Mouse (Mus musculus): ENCODE measurements around the gene Cnnm4. TPM values are rescaled to one million over a fixed set of nuclear protein-coding genes. Genes with fewer than 3 reads are reported as not detected.

The Cnnm4 gene
- polyA plus RNA-seq, 1 experiment from 2014 or later = 17.7 TPM

- no peak for ATAC-seq (ENCODE audit: insufficient read depth, low FRiP score, low read depth)
- peaks cover 3% of the 10 kb centered on the region; the same call in 1 of the 2 replicates for H3K36me3 ChIP-seq
- WGBS = 84% methylated on average over 5 of the region's 5 CpGs
- no peaks in the 10 kb centered on the region for H3K9me3 ChIP-seq
- H3K27ac ChIP-seq = no peak overlapping the region
- H3K9ac ChIP-seq = no peak overlapping the region
- H3K4me1 ChIP-seq = peaks cover 6% of the 10 kb centered on the region; the same call in 1 of the 2 replicates
- no peak overlapping the region for H3K4me3 ChIP-seq (replicated peaks)
- H3K4me2 ChIP-seq = no peak overlapping the region
- H3K27me3 ChIP-seq (replicated peaks) = no peaks in the 10 kb centered on the region
Observed at GRCm38 (mm10) chr1:36446841-36447240, 24.6 kb upstream of the Cnnm4 start.

- Histone ChIP-seq H3K4me2 (no peak overlapping the region), H3K9ac (no peak overlapping the region), H3K4me1 (0 out of 2 replicates have a peak, but pooled peaks cover 4% of the 10 kb centered on the region), H3K4me3 (replicated peaks) (no peak overlapping the region), H3K27me3 (replicated peaks) (no peaks in the 10 kb centered on the region), H3K27ac (no peak overlapping the region), H3K36me3 (no peaks in the 10 kb centered on the region), H3K9me3 (no peaks in the 10 kb centered on the region)
- WGBS = 81% methylated on average over 6 of the region's 6 CpGs
- no peak for ATAC-seq (ENCODE audit: insufficient read depth, low FRiP score, low read depth)
Observed at GRCm38 (mm10) chr1:36454055-36454815, 17.2 kb upstream of the Cnnm4 start.

- Histone ChIP-seq H3K9me3 (no peaks in the 10 kb centered on the region), H3K4me3 (replicated peaks) (no peak overlapping the region), H3K27me3 (replicated peaks) (no peaks in the 10 kb centered on the region), H3K9ac (no peak overlapping the region), H3K36me3 (no peaks in the 10 kb centered on the region), H3K4me2 (no peak overlapping the region), H3K4me1 (0 out of 2 replicates have a peak, but pooled peaks cover 4% of the 10 kb centered on the region), H3K27ac (no peak overlapping the region; the same call in 1 of the 2 replicates)
- WGBS = 15% methylated on average over 7 of the region's 7 CpGs
- no peak for ATAC-seq (ENCODE audit: insufficient read depth, low FRiP score, low read depth)
Observed at GRCm38 (mm10) chr1:36457388-36458014, 13.9 kb upstream of the Cnnm4 start.

- Histone ChIP-seq H3K27me3 (replicated peaks) (no peaks in the 10 kb centered on the region), H3K9ac (no peak overlapping the region), H3K4me1 (0 out of 2 replicates have a peak, but pooled peaks cover 4% of the 10 kb centered on the region), H3K4me3 (replicated peaks) (no peak overlapping the region), H3K36me3 (no peaks in the 10 kb centered on the region), H3K4me2 (no peak overlapping the region), H3K27ac (no peak overlapping the region), H3K9me3 (no peaks in the 10 kb centered on the region)
- WGBS = 67% methylated on average over 5 of the region's 5 CpGs
- ATAC-seq (ENCODE audit: insufficient read depth, low FRiP score, low read depth) = no peak
Observed at GRCm38 (mm10) chr1:36458169-36458568, 13.3 kb upstream of the Cnnm4 start.

- Histone ChIP-seq H3K36me3 (no peaks in the 10 kb centered on the region), H3K27me3 (replicated peaks) (no peaks in the 10 kb centered on the region), H3K4me1 (0 out of 2 replicates have a peak, but pooled peaks cover 4% of the 10 kb centered on the region), H3K27ac (no peak overlapping the region), H3K4me3 (replicated peaks) (no peak overlapping the region), H3K4me2 (no peak overlapping the region), H3K9ac (no peak overlapping the region), H3K9me3 (no peaks in the 10 kb centered on the region)
- WGBS = 42% methylated on average over 2 of the region's 2 CpGs
- no peak for ATAC-seq (ENCODE audit: insufficient read depth, low FRiP score, low read depth)
Observed at GRCm38 (mm10) chr1:36461829-36462228, 9.6 kb upstream of the Cnnm4 start.

GRCm38 (mm10) chr1:36465641-36466160, 5.7 kb upstream of the Cnnm4 start:
- H3K4me2 ChIP-seq = no peak overlapping the region
- WGBS = 20% methylated on average over 4 of the region's 4 CpGs
- H3K9me3 ChIP-seq = no peaks in the 10 kb centered on the region
- H3K27me3 ChIP-seq (replicated peaks) = no peaks in the 10 kb centered on the region
- H3K27ac ChIP-seq = no peak overlapping the region
- no peak overlapping the region for H3K9ac ChIP-seq
- ATAC-seq (ENCODE audit: insufficient read depth, low FRiP score, low read depth) = no peak
- H3K36me3 ChIP-seq = no peaks in the 10 kb centered on the region
- no peak overlapping the region for H3K4me3 ChIP-seq (replicated peaks)
- peaks cover 7% of the 10 kb centered on the region; the same call in 1 of the 2 replicates for H3K4me1 ChIP-seq

GRCm38 (mm10) chr1:36467446-36467845, 4.0 kb upstream of the Cnnm4 start:
- H3K9ac ChIP-seq = no peak overlapping the region
- no peak overlapping the region for H3K4me3 ChIP-seq (replicated peaks)
- no peaks in the 10 kb centered on the region for H3K36me3 ChIP-seq
- no peak overlapping the region for H3K27ac ChIP-seq
- no peaks in the 10 kb centered on the region for H3K9me3 ChIP-seq
- 50% methylated on average over 5 of the region's 5 CpGs for WGBS
- no peak overlapping the region for H3K4me2 ChIP-seq
- H3K27me3 ChIP-seq (replicated peaks) = no peaks in the 10 kb centered on the region
- ATAC-seq (ENCODE audit: insufficient read depth, low FRiP score, low read depth) = no peak
- H3K4me1 ChIP-seq = peaks cover 11% of the 10 kb centered on the region; the same call in 1 of the 2 replicates

- H3K9me3 ChIP-seq = no peaks in the 10 kb centered on the region
- H3K4me2 ChIP-seq = no peak overlapping the region
- no peaks in the 10 kb centered on the region for H3K27me3 ChIP-seq (replicated peaks)
- H3K4me1 ChIP-seq = peaks cover 32% of the 10 kb centered on the region
- ATAC-seq (ENCODE audit: insufficient read depth, low FRiP score, low read depth) = no peak
- no peak overlapping the region for H3K27ac ChIP-seq
- H3K4me3 ChIP-seq (replicated peaks) = no peak overlapping the region
- H3K9ac ChIP-seq = no peak overlapping the region
- WGBS = 47% methylated on average over 2 of the region's 2 CpGs
- no peaks in the 10 kb centered on the region for H3K36me3 ChIP-seq
Observed at GRCm38 (mm10) chr1:36469811-36470444, 1.5 kb upstream of the Cnnm4 start.

- Histone ChIP-seq H3K9ac (peak overlapping the region; percentile 47), H3K9me3 (no peaks in the 10 kb centered on the region), H3K4me2 (peak overlapping the region; percentile 90), H3K27me3 (replicated peaks) (no peaks in the 10 kb centered on the region), H3K27ac (no peak overlapping the region), H3K4me3 (replicated peaks) (peak overlapping the region; percentile 69), H3K36me3 (no peaks in the 10 kb centered on the region), H3K4me1 (peaks cover 51% of the 10 kb centered on the region)
- 18% methylated on average over 18 of the region's 18 CpGs for WGBS
- no peak; the same call in 1 of the 2 replicates for ATAC-seq (ENCODE audit: insufficient read depth, low FRiP score, low read depth)
Observed at GRCm38 (mm10) chr1:36472106-36472440, 653 bp downstream of the Cnnm4 start.

- 59% methylated on average over 10 of the region's 10 CpGs for WGBS
- Histone ChIP-seq H3K36me3 (no peaks in the 10 kb centered on the region), H3K27me3 (replicated peaks) (no peaks in the 10 kb centered on the region), H3K4me3 (replicated peaks) (peak overlapping the region; percentile 69), H3K4me1 (peaks cover 52% of the 10 kb centered on the region), H3K9ac (0 out of 2 replicates have a peak overlapping the region, but pooled peaks have one; percentile 4), H3K9me3 (no peaks in the 10 kb centered on the region), H3K27ac (no peak overlapping the region), H3K4me2 (peak overlapping the region; percentile 90)
- ATAC-seq (ENCODE audit: insufficient read depth, low FRiP score, low read depth) = no peak
Observed at GRCm38 (mm10) chr1:36473211-36473780, 1.9 kb downstream of the Cnnm4 start.

- Histone ChIP-seq H3K36me3 (no peaks in the 10 kb centered on the region), H3K4me3 (replicated peaks) (peak overlapping the region; percentile 69), H3K27ac (peak overlapping the region; percentile 63), H3K27me3 (replicated peaks) (no peaks in the 10 kb centered on the region), H3K9ac (no peak overlapping the region), H3K4me1 (peaks cover 55% of the 10 kb centered on the region), H3K9me3 (no peaks in the 10 kb centered on the region), H3K4me2 (peak overlapping the region; percentile 90)
- 57% methylated on average over 3 of the region's 3 CpGs for WGBS
- ATAC-seq (ENCODE audit: insufficient read depth, low FRiP score, low read depth) = no peak
Observed at GRCm38 (mm10) chr1:36474646-36475045, 3.2 kb downstream of the Cnnm4 start.

Data from stomach, embryonic 15.5 days (tissue).